Mouse (Mus musculus) hindbrain, embryonic 13.5 days (tissue): ENCODE data around the gene Vdr. TPM values are rescaled to one million over a fixed set of nuclear protein-coding genes. Genes with fewer than 3 reads are reported as not detected.

Experiments
- ATAC-seq: fragments of 200-750 bp; cut with Nextera tagmentation; 2 replicates; pipeline ENCODE4 v1.8.0; 2017; ENCODE audit warnings: moderate TSS enrichment; ENCODE audit not compliant: low FRiP score
- H3K27ac ChIP-seq: fragments of 300-500 bp; sonication (generic); 2 replicates; pipeline ENCODE4 v1.5.1; 2015; ENCODE audit warnings: inconsistent platforms, mild to moderate bottlenecking, moderate library complexity
- H3K27me3 ChIP-seq: fragments of 300-500 bp; sonication (generic); 2 replicates; pipeline ENCODE4 v1.6.1; 2015; ENCODE audit warnings: mild to moderate bottlenecking, inconsistent platforms
- H3K36me3 ChIP-seq: fragments of 300-500 bp; sonication (generic); 2 replicates; pipeline ENCODE4 v1.6.1; 2015; ENCODE audit warnings: mild to moderate bottlenecking, inconsistent platforms
- H3K4me1 ChIP-seq: fragments of 300-500 bp; sonication (generic); replicated peaks from 2 replicates; pipeline ENCODE4 v1.6.1; 2015; ENCODE audit warnings: inconsistent platforms
- H3K4me2 ChIP-seq: fragments of 300-500 bp; sonication (generic); 2 replicates; pipeline ENCODE4 v1.6.1; 2015; ENCODE audit warnings: inconsistent platforms, mild to moderate bottlenecking, moderate library complexity
- H3K4me3 ChIP-seq: fragments of 300-500 bp; sonication (generic); 2 replicates; pipeline ENCODE4 v1.5.1; 2015; ENCODE audit warnings: mild to moderate bottlenecking, inconsistent platforms
- H3K9ac ChIP-seq: fragments of 300-500 bp; sonication (generic); 2 replicates; pipeline ENCODE4 v1.6.1; 2015; ENCODE audit warnings: mild to moderate bottlenecking, inconsistent platforms
- H3K9me3 ChIP-seq: fragments of 300-500 bp; sonication (generic); 2 replicates; pipeline ENCODE4 v1.6.1; 2016; ENCODE audit warnings: inconsistent platforms
- WGBS: fragments of 180-500 bp; shearing (Covaris S2); methylation state at CpG from one replicate; pipeline ENCODE4 v1.1.7; 2015; 5-methylcytosine and 5-hydroxymethylcytosine counted together
- polyA plus RNA-seq: library from polyadenylated mRNA; unstranded; fragments of >200 nt; fragmentation: Nextera tagmentation; extraction: Ambion mirVana; gene quantifications from 2 replicates; pipeline ENCODE4 v1.2.1, GENCODE M21; 2015

Vdr gene
- polyA plus RNA-seq, 1 experiment from 2014 or later: 0.04 TPM

- Histone ChIP-seq H3K4me3 (no peak overlapping the region), H3K4me2 (no peak overlapping the region), H3K4me1 (no peaks in the 10 kb centered on the region; the same call in 1 of the 2 replicates), H3K36me3 (no peaks in the 10 kb centered on the region), H3K9ac (no peak overlapping the region), H3K9me3 (no peaks in the 10 kb centered on the region), H3K27me3 (no peaks in the 10 kb centered on the region), H3K27ac (no peak overlapping the region)
- ATAC-seq: no peak
- WGBS: 93% methylated on average over 3 of the region's 3 CpGs
Measured at GRCm38 (mm10) chr15:97852291-97852690, 58.1 kb downstream of the Vdr start.

GRCm38 (mm10) chr15:97851011-97851410 lies 59.4 kb downstream of the Vdr start:
- H3K4me2 ChIP-seq: no peak overlapping the region
- no peak overlapping the region for H3K27ac ChIP-seq
- H3K4me1 ChIP-seq: no peaks in the 10 kb centered on the region; the same call in 1 of the 2 replicates
- H3K9me3 ChIP-seq: no peaks in the 10 kb centered on the region
- ATAC-seq: no peak
- H3K27me3 ChIP-seq: no peaks in the 10 kb centered on the region
- no peaks in the 10 kb centered on the region for H3K36me3 ChIP-seq
- H3K4me3 ChIP-seq: no peak overlapping the region
- WGBS: 92% methylated on average over 5 of the region's 5 CpGs
- no peak overlapping the region for H3K9ac ChIP-seq

- Histone ChIP-seq H3K4me3 (no peak overlapping the region), H3K27me3 (no peaks in the 10 kb centered on the region), H3K9ac (no peak overlapping the region), H3K4me2 (no peak overlapping the region), H3K4me1 (no peaks in the 10 kb centered on the region; the same call in 1 of the 2 replicates), H3K9me3 (no peaks in the 10 kb centered on the region), H3K36me3 (no peaks in the 10 kb centered on the region), H3K27ac (no peak overlapping the region)
- WGBS: 24% methylated on average over 2 of the region's 2 CpGs
- no peak for ATAC-seq
Measured at GRCm38 (mm10) chr15:97850441-97850840, 60.0 kb downstream of the Vdr start.

GRCm38 (mm10) chr15:97849116-97849911 lies 61.1 kb downstream of the Vdr start:
- Histone ChIP-seq H3K4me1 (no peaks in the 10 kb centered on the region; the same call in 1 of the 2 replicates), H3K27me3 (no peaks in the 10 kb centered on the region), H3K4me3 (peak overlapping the region; percentile 33), H3K9me3 (no peaks in the 10 kb centered on the region), H3K4me2 (peak overlapping the region; percentile 56), H3K36me3 (no peaks in the 10 kb centered on the region), H3K9ac (peak overlapping the region; percentile 46; the same call in 1 of the 2 replicates), H3K27ac (peak overlapping the region; percentile 3; the same call in 1 of the 2 replicates)
- WGBS: 9% methylated on average over 19 of the region's 19 CpGs
- ATAC-seq: peak; percentile 65

GRCm38 (mm10) chr15:97847866-97848265 lies 62.6 kb downstream of the Vdr start:
- Histone ChIP-seq H3K36me3 (no peaks in the 10 kb centered on the region), H3K4me2 (no peak overlapping the region), H3K4me1 (no peaks in the 10 kb centered on the region; the same call in 1 of the 2 replicates), H3K9ac (no peak overlapping the region), H3K9me3 (no peaks in the 10 kb centered on the region), H3K4me3 (no peak overlapping the region), H3K27me3 (no peaks in the 10 kb centered on the region), H3K27ac (no peak overlapping the region)
- WGBS: 100% methylated on average over 2 of the region's 2 CpGs
- ATAC-seq: no peak

- H3K4me2 ChIP-seq: no peak overlapping the region
- no peak for ATAC-seq
- no peaks in the 10 kb centered on the region for H3K27me3 ChIP-seq
- no peaks in the 10 kb centered on the region for H3K9me3 ChIP-seq
- no peaks in the 10 kb centered on the region; the same call in 1 of the 2 replicates for H3K4me1 ChIP-seq
- no peak overlapping the region for H3K4me3 ChIP-seq
- 86% methylated on average over 4 of the region's 4 CpGs for WGBS
- H3K9ac ChIP-seq: no peak overlapping the region
- no peaks in the 10 kb centered on the region for H3K36me3 ChIP-seq
- H3K27ac ChIP-seq: no peak overlapping the region
Measured at GRCm38 (mm10) chr15:97847285-97847684, 63.1 kb downstream of the Vdr start.

- Histone ChIP-seq H3K4me3 (no peak overlapping the region), H3K27me3 (no peaks in the 10 kb centered on the region)
Measured at GRCm38 (mm10) chr15:97846121-97846882, 64.1 kb downstream of the Vdr start.

GRCm38 (mm10) chr15:97844037-97845034 lies 66.1 kb downstream of the Vdr start, which contains the start of gene Hdac7:
TSS of gene Hdac7 (minus strand) at chr15:97844502.
- WGBS: 69% methylated on average over 19 of the region's 19 CpGs
- no peak within 1 kb of the TSS for H3K4me3 ChIP-seq
- H3K27me3 ChIP-seq: no peaks in the 10 kb centered on the region
- no peak for ATAC-seq
- peaks cover 5% of the 10 kb centered on the region; the same call in 1 of the 2 replicates for H3K4me1 ChIP-seq
- no peaks in the 10 kb centered on the region for H3K36me3 ChIP-seq
- no peaks in the 10 kb centered on the region for H3K9me3 ChIP-seq
- no peak within 1 kb of the TSS for H3K27ac ChIP-seq
- no peak within 1 kb of the TSS for H3K4me2 ChIP-seq
- no peak within 1 kb of the TSS for H3K9ac ChIP-seq

More at GRCm38 (mm10) chr15:97846121-97846882, 64.1 kb downstream of the Vdr start:
- WGBS: 91% methylated on average over 11 of the region's 11 CpGs
- H3K9ac ChIP-seq: no peak overlapping the region
- H3K4me2 ChIP-seq: no peak overlapping the region
- no peaks in the 10 kb centered on the region for H3K36me3 ChIP-seq
- no peak for ATAC-seq
- no peak overlapping the region for H3K27ac ChIP-seq
- no peaks in the 10 kb centered on the region; the same call in 1 of the 2 replicates for H3K4me1 ChIP-seq
- H3K9me3 ChIP-seq: no peaks in the 10 kb centered on the region

- H3K4me2 ChIP-seq: no peak overlapping the region
- H3K9ac ChIP-seq: no peak overlapping the region
- WGBS: 79% methylated on average over 7 of the region's 7 CpGs
- no peak for ATAC-seq
- no peak overlapping the region for H3K4me3 ChIP-seq
- no peaks in the 10 kb centered on the region for H3K36me3 ChIP-seq
- H3K4me1 ChIP-seq: peaks cover 5% of the 10 kb centered on the region; the same call in 1 of the 2 replicates
- H3K9me3 ChIP-seq: no peaks in the 10 kb centered on the region
- H3K27ac ChIP-seq: no peak overlapping the region
- no peaks in the 10 kb centered on the region for H3K27me3 ChIP-seq
Measured at GRCm38 (mm10) chr15:97843247-97843651, 67.2 kb downstream of the Vdr start.

- WGBS: 90% methylated on average over 6 of the region's 6 CpGs
Measured at GRCm38 (mm10) chr15:97842058-97842457, 68.4 kb downstream of the Vdr start.

GRCm38 (mm10) chr15:97841383-97841782 lies 69.0 kb downstream of the Vdr start:
- no peaks in the 10 kb centered on the region for H3K36me3 ChIP-seq
- no peak overlapping the region for H3K4me2 ChIP-seq
- H3K4me1 ChIP-seq: peaks cover 12% of the 10 kb centered on the region; the same call in 1 of the 2 replicates
- H3K4me3 ChIP-seq: no peak overlapping the region
- 92% methylated on average over 6 of the region's 6 CpGs for WGBS
- H3K27me3 ChIP-seq: 0 out of 2 replicates have a peak, but pooled peaks cover 2% of the 10 kb centered on the region
- H3K9me3 ChIP-seq: no peaks in the 10 kb centered on the region
- H3K27ac ChIP-seq: no peak overlapping the region
- no peak overlapping the region for H3K9ac ChIP-seq
- no peak for ATAC-seq

More at GRCm38 (mm10) chr15:97842058-97842457, 68.4 kb downstream of the Vdr start:
- no peak overlapping the region for H3K9ac ChIP-seq
- ATAC-seq: no peak
- H3K27me3 ChIP-seq: no peaks in the 10 kb centered on the region
- no peaks in the 10 kb centered on the region for H3K9me3 ChIP-seq
- H3K27ac ChIP-seq: no peak overlapping the region
- H3K4me2 ChIP-seq: no peak overlapping the region
- H3K4me1 ChIP-seq: peaks cover 12% of the 10 kb centered on the region; the same call in 1 of the 2 replicates
- no peaks in the 10 kb centered on the region for H3K36me3 ChIP-seq
- no peak overlapping the region for H3K4me3 ChIP-seq
